Mouse (Mus musculus) limb, embryonic 14.5 days (tissue): ENCODE measurements at regions not wholly inside any gene's neighbourhood (a gene's known extent, or its start where the extent isn't known, plus 50 kb on each side); places are given as distances from the start of the nearest gene placed in this dataset.

Source experiments
- ATAC-seq: fragments of 200-750 bp; cut with Nextera tagmentation; 2 replicates; pipeline ENCODE4 v1.8.0; 2017; ENCODE audit warnings: low read depth, moderate number of reproducible peaks, moderate TSS enrichment; ENCODE audit not compliant: low FRiP score
- DNase-seq: peaks from one replicate; pipeline ENCODE4 v3.0.0-alpha.2; 2015; ENCODE audit warnings: low spot score
- H3K27ac ChIP-seq: fragments of 300-500 bp; sonication (generic); replicated peaks from 2 replicates; pipeline ENCODE4 v1.5.1; 2014; ENCODE audit warnings: low read depth, mild to moderate bottlenecking, low read length, moderate library complexity, mixed read lengths
- H3K27me3 ChIP-seq: fragments of 300-500 bp; sonication (generic); 2 replicates; pipeline ENCODE4 v1.6.1; 2014; ENCODE audit warnings: low read length, mixed read lengths; ENCODE audit not compliant: control insufficient read depth, insufficient read depth
- H3K36me3 ChIP-seq: fragments of 300-500 bp; sonication (generic); 2 replicates; pipeline ENCODE4 v1.6.1; 2014; ENCODE audit warnings: mild to moderate bottlenecking, low read length, moderate library complexity, mixed read lengths; ENCODE audit not compliant: control insufficient read depth, insufficient read depth
- H3K4me1 ChIP-seq: fragments of 300-500 bp; sonication (generic); 2 replicates; pipeline ENCODE4 v1.6.1; 2014; ENCODE audit warnings: antibody characterized with exemption, low read length, mixed read lengths; ENCODE audit not compliant: control insufficient read depth, insufficient read depth
- H3K4me2 ChIP-seq: fragments of 300-500 bp; sonication (generic); replicated peaks from 2 replicates; pipeline ENCODE4 v1.6.1; 2014; ENCODE audit warnings: low read depth, mild to moderate bottlenecking, low read length, moderate library complexity; ENCODE audit not compliant: severe bottlenecking
- H3K4me3 ChIP-seq: fragments of 300-500 bp; sonication (generic); replicated peaks from 2 replicates; pipeline ENCODE4 v1.5.1; 2014; ENCODE audit warnings: low read length
- H3K9ac ChIP-seq: fragments of 300-500 bp; sonication (generic); 2 replicates; pipeline ENCODE4 v1.6.1; 2014; ENCODE audit warnings: mild to moderate bottlenecking, low read depth, low read length, moderate library complexity; ENCODE audit not compliant: severe bottlenecking
- H3K9me3 ChIP-seq: fragments of 300-500 bp; sonication (generic); 2 replicates; pipeline ENCODE4 v1.6.1; 2016; ENCODE audit warnings: low read length; ENCODE audit not compliant: control insufficient read depth
- POLR2A ChIP-seq: fragments of 200-500 bp; IDR thresholded peaks from 2 replicates; pipeline ENCODE4 v1.8.0; 2012; ENCODE audit warnings: inconsistent platforms, mild to moderate bottlenecking, moderate library complexity, borderline replicate concordance; ENCODE audit not compliant: insufficient read depth, insufficient read length; ENCODE audit errors: extremely low read depth
- WGBS: fragments of 180-500 bp; shearing (Covaris S2); extraction: QIAGEN DNeasy Blood & Tissue Kit; methylation state at CpG from one replicate; pipeline ENCODE4 v1.1.7; 2014; 5-methylcytosine and 5-hydroxymethylcytosine counted together

DNA sequence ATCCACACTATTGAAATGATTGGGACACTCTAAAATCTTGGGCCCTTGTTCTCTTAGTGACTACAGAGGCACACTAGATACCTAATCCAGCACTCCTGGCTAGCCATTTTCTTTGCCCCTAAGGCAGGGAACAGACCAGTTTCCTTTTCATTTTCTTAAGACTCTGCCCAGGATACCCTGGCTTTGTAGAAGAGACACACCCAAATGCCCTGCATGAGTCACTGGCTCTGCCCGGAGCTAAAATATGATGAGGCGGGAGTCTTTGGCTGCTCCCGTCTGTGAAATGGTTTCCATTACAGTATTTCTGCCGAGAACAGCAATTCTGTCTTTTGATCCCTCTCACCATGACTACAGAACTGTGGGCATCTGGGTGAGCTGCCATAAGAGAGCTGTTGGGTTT, 51.4 kb upstream of the Tnc start:
- Histone ChIP-seq H3K4me1 (peaks cover 4% of the 10 kb centered on the region; the same call in 1 of the 2 replicates), H3K27me3 (no peaks in the 10 kb centered on the region), H3K9ac (no peak overlapping the region), H3K9me3 (no peaks in the 10 kb centered on the region), H3K27ac (no peak overlapping the region), H3K4me3 (no peak overlapping the region), H3K36me3 (no peaks in the 10 kb centered on the region), H3K4me2 (no peak overlapping the region)
- 74% methylated on average over 4 of the region's 4 CpGs for WGBS
- TF ChIP-seq POLR2A: no peak
- ATAC-seq (no peak), DNase-seq (no peak)
